Mouse (Mus musculus) spleen, adult 2 months (tissue): ENCODE results near the gene Ube2k. TPM values are rescaled to one million over a fixed set of nuclear protein-coding genes. Genes with fewer than 3 reads are reported as not detected.

Experiments
- DNase-seq, 2 experiments: peaks; one replicate each; pipeline versions ENCODE4 v3.0.0 to v3.0.0-alpha.2; 2012 to 2021; ENCODE audit warnings: low spot score in 2 of 2, low read depth in 1 of 2
- H3K27ac ChIP-seq: fragments of 200-500 bp; 2 replicates; pipeline ENCODE4 v1.5.1; 2012; ENCODE audit warnings: low read length, inconsistent platforms; ENCODE audit not compliant: insufficient read depth
- H3K27me3 ChIP-seq: fragments of 200-500 bp; 2 replicates; pipeline ENCODE4 v1.6.1; 2012; ENCODE audit warnings: mild to moderate bottlenecking, moderate library complexity, low read length, inconsistent platforms; ENCODE audit not compliant: control insufficient read depth, insufficient read depth
- H3K36me3 ChIP-seq: fragments of 200-500 bp; 2 replicates; pipeline ENCODE4 v1.6.1; 2012; ENCODE audit warnings: mild to moderate bottlenecking, low read length, inconsistent platforms; ENCODE audit not compliant: control insufficient read depth, insufficient read depth
- H3K4me1 ChIP-seq: fragments of 200-500 bp; 2 replicates; pipeline ENCODE4 v1.6.1; 2011; ENCODE audit warnings: inconsistent platforms; ENCODE audit not compliant: control insufficient read depth, insufficient read depth, insufficient read length
- H3K4me3 ChIP-seq: fragments of 200-500 bp; 2 replicates; pipeline ENCODE4 v1.5.1; 2011; ENCODE audit warnings: mild to moderate bottlenecking, inconsistent platforms; ENCODE audit not compliant: insufficient read depth, insufficient read length; ENCODE audit errors: extremely low read depth
- CTCF ChIP-seq: fragments of 200-500 bp; IDR thresholded peaks from 2 replicates; pipeline ENCODE4 v1.5.1; 2011; ENCODE audit warnings: mild to moderate bottlenecking, inconsistent platforms; ENCODE audit not compliant: insufficient read depth, insufficient read length, insufficient replicate concordance; ENCODE audit errors: extremely low read depth
- POLR2A ChIP-seq: fragments of 200-500 bp; IDR thresholded peaks from 2 replicates; pipeline ENCODE4 v1.6.1; 2011; ENCODE audit warnings: low read depth, low read length, inconsistent platforms
- WGBS: fragments of 180-500 bp; shearing (Covaris S2); methylation state at CpG from one replicate; pipeline ENCODE4 v1.1.7; 2018; 5-methylcytosine and 5-hydroxymethylcytosine counted together
- polyA plus RNA-seq: library from polyadenylated mRNA; depleted of rRNA; stranded (reverse); fragments of >200 nt; gene quantifications from 2 replicates; pipeline ENCODE4 v1.2.3, GENCODE M21; 2012; rRNA removed

Ube2k gene
- polyA plus RNA-seq, 1 experiment, result 11.7 TPM

GRCm38 (mm10) chr5:65638896-65639295 is 101.9 kb downstream of the Ube2k start:
- no peak for TF ChIP-seq CTCF
- TF ChIP-seq POLR2A, result no peak
- Histone ChIP-seq H3K4me3 (no peak overlapping the region), H3K27me3 (no peaks in the 10 kb centered on the region), H3K4me1 (no peaks in the 10 kb centered on the region), H3K36me3 (peaks cover 30% of the 10 kb centered on the region), H3K27ac (no peak overlapping the region)
- no peak for DNase-seq
- WGBS, result 98% methylated on average over 1 of the region's 1 CpGs

Other genes with a start within 250 kb of the Ube2k start
- gene Rfc1, start 201.6 kb upstream of the Ube2k start, polyA plus RNA-seq, result 10.2 and 12.5 TPM in 2 replicates
- gene Klb, start 188.9 kb upstream of the Ube2k start, polyA plus RNA-seq, result 0.14 TPM in 2 replicates
- gene Rpl9, start 145.8 kb upstream of the Ube2k start, polyA plus RNA-seq, result 173 and 190 TPM in 2 replicates
- gene Lias, start 145.7 kb upstream of the Ube2k start, polyA plus RNA-seq, result 6.2 and 6.4 TPM in 2 replicates
- 3.8 and 4.5 TPM in 2 replicates for gene Ugdh, start 101.3 kb upstream of the Ube2k start, polyA plus RNA-seq
- not detected in 2 replicates for gene Gm43552, start 44.4 kb upstream of the Ube2k start, polyA plus RNA-seq
- 120 and 164 TPM in 2 replicates for gene Smim14, start within 50 bp of the Ube2k start, polyA plus RNA-seq
- gene Pds5a, start 161.0 kb downstream of the Ube2k start, polyA plus RNA-seq, result 10.4 and 12.8 TPM in 2 replicates
- 7.3 and 8.7 TPM in 2 replicates for gene N4bp2, start 226.3 kb downstream of the Ube2k start, polyA plus RNA-seq